Mouse (Mus musculus): Measurements from ENCODE around the gene Treml2. TPM values are rescaled to one million over a fixed set of nuclear protein-coding genes. Genes with fewer than 3 reads are reported as not detected.

The Treml2 gene
- polyA plus RNA-seq (2017; shearing (Covaris generic)), result 10 to 100 TPM; 16.9 to 21.4 TPM

DNA sequence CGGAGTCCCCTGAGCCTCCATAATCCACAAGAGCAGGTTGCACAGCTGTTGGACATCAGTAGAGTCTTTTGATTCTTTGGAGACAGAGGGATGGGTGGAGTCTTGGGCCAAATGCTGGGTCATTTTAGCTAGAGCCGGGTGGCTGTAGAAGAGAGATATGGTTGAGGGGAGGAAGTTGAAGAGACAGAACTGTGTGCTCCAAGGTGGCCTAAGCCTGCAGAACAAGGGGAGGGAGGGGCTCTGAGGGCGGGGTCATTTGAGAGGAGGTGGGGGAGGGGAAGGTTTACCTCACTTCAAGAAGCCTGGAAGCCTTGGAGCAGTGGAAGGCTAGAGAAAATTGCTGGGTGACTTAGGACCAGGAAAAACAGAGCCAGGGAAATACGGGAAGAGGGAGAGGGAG, at the start of gene Treml2:
Gene Treml2 (plus strand): TSS at position 296 of the 400 bp plus-strand sequence.

DNA sequence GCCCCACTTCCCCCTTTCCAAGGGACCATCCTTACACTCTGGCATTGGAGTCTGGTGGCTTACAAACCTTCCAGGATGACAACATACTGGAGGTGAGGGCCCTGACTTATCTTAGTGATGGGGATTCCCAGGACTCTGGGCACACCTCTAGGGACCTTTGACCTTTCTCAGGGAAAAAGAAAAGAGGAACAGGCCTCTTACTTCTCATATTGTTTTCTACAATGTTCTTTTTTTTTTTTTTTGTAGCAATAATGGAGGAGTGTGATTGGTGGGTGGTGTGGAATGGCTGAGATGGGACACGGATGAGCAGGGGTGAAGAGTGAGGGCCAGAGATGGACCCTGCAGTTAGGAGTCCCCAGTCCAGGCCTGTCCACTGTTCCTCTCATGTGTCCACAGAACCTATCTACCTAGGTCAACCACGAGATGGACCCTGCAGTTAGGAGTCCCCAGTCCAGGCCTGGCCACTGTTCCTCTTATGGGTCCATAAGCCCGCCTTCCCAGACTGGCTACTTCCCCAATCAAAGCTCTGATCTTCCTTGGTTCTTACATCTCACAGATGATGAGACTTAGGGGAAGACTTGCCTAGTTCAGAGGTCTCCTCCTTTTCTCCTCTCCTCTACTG, 35.4 kb upstream of the Treml2 start, which contains the start of gene Treml4:
Gene Treml4 (plus strand): TSS at position 555 of the 622 bp plus-strand sequence.

DNA sequence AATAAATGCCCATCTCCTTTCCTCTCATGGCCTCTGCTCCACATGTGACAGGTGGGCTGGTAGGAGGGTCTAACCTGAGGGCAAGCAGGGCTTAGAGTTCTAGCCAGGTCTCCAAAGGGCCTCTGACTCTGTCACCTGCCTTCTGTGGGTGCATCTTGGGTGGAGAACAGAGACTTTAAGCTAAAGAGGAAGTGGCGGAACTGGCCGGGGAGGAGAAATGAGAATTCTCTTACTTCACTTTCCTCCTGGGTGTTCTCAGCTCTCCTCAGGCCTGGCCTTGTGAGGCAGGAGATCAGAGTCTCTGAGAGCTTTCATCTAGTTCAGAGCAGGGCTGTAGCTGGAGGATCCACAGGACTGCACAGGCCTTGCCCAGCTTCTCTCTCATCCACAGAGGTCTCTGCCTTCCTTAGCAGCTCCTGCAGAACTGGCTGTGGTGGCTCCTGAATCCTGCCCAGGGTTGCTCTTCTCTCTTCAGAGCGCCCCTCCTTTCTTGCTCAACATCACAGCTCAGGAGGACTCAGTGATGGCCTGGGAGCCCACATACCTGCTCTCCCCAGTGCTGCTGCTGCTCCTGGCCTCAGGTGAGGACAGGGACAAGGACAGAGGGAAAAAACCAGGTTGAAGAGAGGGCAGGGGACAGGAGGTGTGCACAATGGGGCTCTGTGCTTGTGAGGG, 16.7 kb downstream of the Treml2 start, which contains the start of gene B430306N03Rik:
Gene B430306N03Rik (plus strand): TSS at position 237 of the 675 bp plus-strand sequence.

DNA sequence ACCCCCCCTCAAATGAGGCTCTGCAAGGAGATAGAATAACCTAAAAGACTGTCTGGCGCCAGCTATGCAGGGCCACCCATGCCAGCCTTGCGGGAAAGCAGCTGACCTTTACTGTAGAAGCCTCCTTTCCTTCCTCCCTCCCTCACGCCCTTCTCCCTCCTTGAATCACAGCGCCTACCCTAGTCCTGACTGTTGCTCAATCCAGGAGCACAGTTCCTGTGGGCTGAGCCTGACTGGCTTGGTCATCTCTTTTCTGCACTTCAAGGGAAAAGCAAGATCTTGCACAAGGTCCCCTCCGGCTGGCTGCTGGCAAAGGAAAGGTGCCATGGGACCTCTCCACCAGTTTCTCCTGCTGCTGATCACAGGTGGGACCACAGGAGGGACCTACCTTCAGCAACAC, 46.9 kb downstream of the Treml2 start, which contains the start of gene Trem2:
Gene Trem2 (plus strand): TSS at position 171 of the 400 bp plus-strand sequence.

DNA sequence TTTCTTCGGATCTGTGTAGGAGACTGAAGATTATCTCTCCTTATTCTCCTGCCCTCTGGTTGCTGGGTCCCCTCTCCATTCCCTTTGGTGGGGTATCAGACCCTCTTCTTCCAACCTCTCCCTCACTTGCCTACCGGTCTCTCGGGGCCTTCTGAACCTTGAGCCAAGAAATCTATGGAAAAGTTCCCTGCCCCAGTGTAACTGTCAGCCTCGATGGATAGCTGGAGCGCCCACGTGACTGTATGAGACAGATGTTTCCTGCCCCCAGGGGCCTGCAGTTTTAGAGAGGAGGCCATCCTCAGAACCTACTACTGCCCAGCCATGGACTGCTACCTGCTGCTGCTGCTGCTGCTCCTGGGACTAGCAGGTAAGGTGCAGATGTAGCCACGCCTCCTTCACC, 60.3 kb downstream of the Treml2 start, which contains the start of gene Treml1:
Gene Treml1 (plus strand): TSS at position 301 of the 400 bp plus-strand sequence.

Other genes with a start within 250 kb of the Treml2 start
- 1 to 10 TPM in 1 of 2 experiments, not detected in 1; 1.7 TPM for gene 1700067P10Rik, start 210.2 kb upstream of the Treml2 start, polyA plus RNA-seq (2017; shearing (Covaris generic))
- under 1 TPM; 0.23 to 0.32 TPM for gene 9830107B12Rik, start 153.2 kb upstream of the Treml2 start, polyA plus RNA-seq (2017; shearing (Covaris generic))
- gene A530064D06Rik, start 132.2 kb upstream of the Treml2 start, polyA plus RNA-seq (2017; shearing (Covaris generic)), result 1 to 10 TPM in 1 of 2 experiments, under 1 TPM in 1; 0.74 to 2.2 TPM
- gene Trem1, start 66.7 kb upstream of the Treml2 start, polyA plus RNA-seq (2017; shearing (Covaris generic)), result under 1 TPM; 0.07 to 0.64 TPM
- gene Trem3, start 51.7 kb upstream of the Treml2 start, polyA plus RNA-seq (2017; shearing (Covaris generic)), result not detected
- 1 to 10 TPM in 1 of 2 experiments, under 1 TPM in 1; 0.43 to 6.5 TPM for gene Treml4, start 35.2 kb upstream of the Treml2 start, polyA plus RNA-seq (2017; shearing (Covaris generic))
- 10 to 100 TPM in 1 of 2 experiments, 1 to 10 TPM in 1; 2.7 to 11.0 TPM for gene B430306N03Rik, start 16.6 kb downstream of the Treml2 start, polyA plus RNA-seq (2017; shearing (Covaris generic))
- gene Trem2, start 46.9 kb downstream of the Treml2 start, polyA plus RNA-seq (2017; shearing (Covaris generic)), result not detected
- gene Treml1, start 60.4 kb downstream of the Treml2 start, polyA plus RNA-seq (2017; shearing (Covaris generic)), result 1 to 10 TPM in 1 of 2 experiments, under 1 TPM in 1; 0.25 to 1.2 TPM
- 1 to 10 TPM; 5.1 to 5.5 TPM for gene Nfya, start 110.4 kb downstream of the Treml2 start, polyA plus RNA-seq (2017; shearing (Covaris generic))
- 10 to 100 TPM; 70.0 to 82.8 TPM for gene Oard1, start 110.5 kb downstream of the Treml2 start, polyA plus RNA-seq (2017; shearing (Covaris generic))
- gene Apobec2, start 133.4 kb downstream of the Treml2 start, polyA plus RNA-seq (2017; shearing (Covaris generic)), result 1 to 10 TPM; 3.0 to 8.1 TPM
- 1 to 10 TPM in 1 of 2 experiments, under 1 TPM in 1; 0.24 to 9.0 TPM for gene Tspo2, start 152.0 kb downstream of the Treml2 start, polyA plus RNA-seq (2017; shearing (Covaris generic))
- gene Unc5cl, start 155.4 kb downstream of the Treml2 start, polyA plus RNA-seq (2017; shearing (Covaris generic)), result 10 to 100 TPM; 24.2 to 36.8 TPM